Mouse (Mus musculus): ENCODE measurements at regions not wholly inside any gene's neighbourhood (a gene's known extent, or its start where the extent isn't known, plus 50 kb on each side); places are given as distances from the start of the nearest gene placed in this dataset.
"Not testable (repeated sequence)": the region's sequence is repeated elsewhere in the genome, so short reads cannot be mapped to it uniquely, and the experiment has no call there.

- DNase-seq (ENCODE audit: low spot score) = no peak
These were observed 396.9 kb downstream of the Med10 start for GRCm38 (mm10) chr13:70199087-70199486.

DNA sequence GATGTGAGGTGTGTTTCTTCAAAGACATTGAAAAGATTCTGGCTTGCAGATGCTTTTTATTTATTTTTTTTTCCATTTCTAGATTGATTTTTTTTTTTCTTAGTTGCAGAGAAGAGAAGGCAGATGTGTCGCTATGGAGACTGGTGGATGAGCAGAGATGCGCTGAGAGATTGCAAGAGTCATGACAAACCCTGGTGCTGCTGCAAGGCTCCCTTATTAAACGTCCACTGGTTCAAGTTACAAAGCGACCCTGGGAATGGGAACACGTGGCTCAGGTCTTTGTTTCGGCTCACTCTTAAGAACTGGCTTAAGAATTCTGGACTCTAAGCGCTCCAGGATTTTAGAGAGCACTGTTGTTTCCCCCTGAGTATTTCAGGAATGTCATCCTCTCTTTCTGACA, 403.1 kb downstream of the Med10 start:
- no peak for DNase-seq (ENCODE audit: low spot score)

- DNase-seq (ENCODE audit: low spot score) = no peak
These were observed 408.0 kb downstream of the Med10 start for GRCm38 (mm10) chr13:70210158-70210557.

- DNase-seq (ENCODE audit: low spot score) = no peak
These were observed 410.8 kb downstream of the Med10 start for GRCm38 (mm10) chr13:70213017-70213416.

- DNase-seq (ENCODE audit: low spot score) = no peak
These were observed 411.4 kb downstream of the Med10 start for GRCm38 (mm10) chr13:70213622-70214021.

DNA sequence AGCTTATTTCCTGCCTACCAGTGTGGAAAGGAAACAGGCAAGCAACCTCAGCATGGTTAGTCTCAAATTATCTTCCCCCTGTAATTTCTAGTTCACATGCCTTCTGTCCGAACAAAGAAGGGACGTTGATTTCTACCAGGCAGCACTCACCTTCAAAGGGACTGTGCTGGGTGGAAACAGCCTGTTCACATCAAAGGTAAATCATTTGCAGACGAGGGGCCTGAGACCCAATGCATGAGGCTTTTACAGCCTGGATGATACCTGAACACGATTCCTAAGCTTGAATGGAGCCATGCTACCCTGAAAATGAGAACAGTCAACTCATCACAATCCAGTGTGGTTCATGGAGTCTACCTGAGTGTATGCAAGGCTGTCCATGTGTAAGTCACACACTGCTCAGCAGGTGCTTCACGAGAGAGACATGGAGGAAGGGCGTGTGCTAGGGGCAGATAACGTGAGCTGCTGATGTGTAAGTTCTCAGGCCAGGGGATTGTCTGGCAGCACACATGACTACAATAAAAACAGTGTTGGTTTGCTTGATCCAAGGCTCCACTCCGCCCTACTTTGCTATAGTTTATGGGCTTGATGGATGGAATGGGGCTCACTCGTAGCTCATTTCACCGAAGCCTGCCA, 411.9 kb downstream of the Med10 start:
- no peak for DNase-seq (ENCODE audit: low spot score)

- DNase-seq (ENCODE audit: low spot score) = no peak
These were observed 413.9 kb downstream of the Med10 start for GRCm38 (mm10) chr13:70216134-70216533.

DNA sequence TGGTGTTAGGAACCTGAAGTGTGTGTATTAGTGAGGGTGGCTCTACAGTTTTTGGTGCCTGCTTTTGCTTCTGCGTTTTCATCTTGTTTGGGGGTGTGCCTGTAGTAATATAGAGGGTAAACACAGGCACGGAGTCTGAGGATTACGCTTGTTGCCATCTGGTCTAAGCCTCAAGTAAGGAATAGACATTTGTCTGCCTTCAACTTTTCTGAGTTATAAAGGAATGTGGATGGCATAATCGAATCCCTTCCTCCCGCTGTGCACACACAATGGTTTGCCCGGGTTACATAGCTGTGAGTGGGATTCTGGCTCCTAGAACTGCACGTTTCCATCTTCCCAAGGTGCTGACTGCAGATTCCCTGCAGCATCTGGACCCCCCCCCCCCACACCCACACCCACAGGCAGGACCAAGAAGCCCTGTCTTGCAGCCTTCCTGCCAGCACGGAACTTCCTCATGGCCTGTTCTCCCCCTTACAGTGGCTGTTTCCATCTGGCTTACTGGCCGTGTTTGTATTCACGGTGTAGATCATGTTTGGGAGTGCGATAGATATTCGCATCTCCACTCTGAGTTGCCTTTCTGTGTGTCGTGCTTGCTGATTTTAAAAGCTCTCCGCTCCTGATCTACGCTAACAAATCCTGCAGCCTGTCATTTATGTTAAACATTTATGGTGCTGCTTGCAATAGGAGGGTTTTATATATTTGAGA, 415.4 kb downstream of the Med10 start:
- DNase-seq (ENCODE audit: low spot score) = no peak

GRCm38 (mm10) chr13:70223485-70223884, 413.9 kb downstream of the Ice1 start:
- DNase-seq (ENCODE audit: low spot score) = no peak

GRCm38 (mm10) chr13:70227167-70227566, 410.3 kb downstream of the Ice1 start:
- DNase-seq (ENCODE audit: low spot score) = no peak

DNA sequence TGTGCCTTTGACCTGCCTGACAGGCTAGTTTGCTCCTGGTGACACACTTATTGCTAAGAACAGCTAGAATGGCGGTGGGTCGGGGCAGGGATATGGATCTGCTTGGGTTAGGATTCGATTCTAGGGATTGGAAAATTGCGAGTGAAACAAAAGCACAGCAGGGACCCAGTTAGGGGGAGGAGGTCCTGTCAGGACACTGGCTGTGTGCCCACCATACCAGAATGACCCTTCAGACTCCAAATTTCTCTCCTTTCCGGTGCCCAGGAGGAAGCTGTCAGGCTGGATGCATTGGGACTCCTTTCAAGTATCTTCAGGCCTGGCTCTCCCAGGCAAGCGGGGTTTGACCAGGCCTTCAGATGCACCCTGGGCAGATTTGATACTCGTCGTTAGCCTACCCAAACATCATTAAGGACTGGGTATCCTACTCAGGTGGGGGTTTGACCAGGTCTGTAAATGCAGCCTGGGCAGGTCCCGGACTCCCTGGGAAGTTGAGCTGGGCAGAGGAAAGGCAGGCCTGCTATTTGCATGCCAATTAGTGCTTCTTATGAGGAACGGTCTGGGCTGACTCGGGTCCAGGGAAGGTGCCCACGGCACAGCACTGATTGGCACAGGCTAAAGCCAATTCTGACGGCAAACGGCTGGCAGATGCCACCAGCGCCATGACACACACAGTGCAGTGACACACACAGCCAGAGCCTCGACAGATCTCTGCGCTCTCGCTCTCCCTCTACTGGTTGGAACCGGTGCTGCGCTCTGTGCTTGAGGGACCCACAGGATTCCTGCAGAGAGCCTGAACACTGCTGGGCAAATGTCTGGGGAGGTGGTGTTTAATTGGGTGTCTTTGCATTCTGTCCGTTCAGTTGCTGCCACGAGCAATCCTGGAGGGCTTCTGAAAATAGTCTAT, 403.3 kb downstream of the Ice1 start:
- DNase-seq (ENCODE audit: low spot score) = peak; percentile 47

DNA sequence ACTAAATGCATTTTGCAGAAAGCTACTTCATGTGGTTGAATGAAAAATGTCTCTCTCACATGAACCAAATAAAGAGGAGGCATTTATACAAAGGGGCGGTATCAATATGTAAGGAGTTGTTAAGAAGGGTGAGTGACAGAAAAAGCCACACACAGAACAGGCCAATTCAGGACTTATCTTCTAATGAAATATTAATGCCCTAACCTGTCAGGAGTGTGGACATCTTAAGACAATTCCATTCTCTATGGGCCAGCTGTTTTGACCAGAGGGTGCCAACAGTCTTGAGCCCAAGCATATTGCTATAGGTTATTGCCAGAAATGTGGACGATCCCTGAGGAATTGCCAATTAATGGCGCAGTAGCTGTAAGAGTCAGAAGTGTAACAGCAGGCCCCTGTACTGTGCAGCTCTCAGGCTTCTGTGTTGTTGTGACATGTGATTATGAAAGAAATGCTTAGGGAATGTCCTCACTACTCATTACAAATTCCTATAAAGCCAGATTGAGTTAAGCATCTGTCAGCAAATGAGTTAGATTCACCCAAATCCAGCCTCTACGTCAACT, 393.8 kb downstream of the Ice1 start:
- no peak for DNase-seq (ENCODE audit: low spot score)

GRCm38 (mm10) chr13:70260003-70260496, 377.4 kb downstream of the Ice1 start:
- no peak for DNase-seq (ENCODE audit: low spot score)

GRCm38 (mm10) chr13:70263654-70264053, 373.8 kb downstream of the Ice1 start:
- no peak for DNase-seq (ENCODE audit: low spot score)

- DNase-seq (ENCODE audit: low spot score) = not testable (repeated sequence)
These were observed 360.5 kb downstream of the Ice1 start for GRCm38 (mm10) chr13:70276884-70277378.

DNA sequence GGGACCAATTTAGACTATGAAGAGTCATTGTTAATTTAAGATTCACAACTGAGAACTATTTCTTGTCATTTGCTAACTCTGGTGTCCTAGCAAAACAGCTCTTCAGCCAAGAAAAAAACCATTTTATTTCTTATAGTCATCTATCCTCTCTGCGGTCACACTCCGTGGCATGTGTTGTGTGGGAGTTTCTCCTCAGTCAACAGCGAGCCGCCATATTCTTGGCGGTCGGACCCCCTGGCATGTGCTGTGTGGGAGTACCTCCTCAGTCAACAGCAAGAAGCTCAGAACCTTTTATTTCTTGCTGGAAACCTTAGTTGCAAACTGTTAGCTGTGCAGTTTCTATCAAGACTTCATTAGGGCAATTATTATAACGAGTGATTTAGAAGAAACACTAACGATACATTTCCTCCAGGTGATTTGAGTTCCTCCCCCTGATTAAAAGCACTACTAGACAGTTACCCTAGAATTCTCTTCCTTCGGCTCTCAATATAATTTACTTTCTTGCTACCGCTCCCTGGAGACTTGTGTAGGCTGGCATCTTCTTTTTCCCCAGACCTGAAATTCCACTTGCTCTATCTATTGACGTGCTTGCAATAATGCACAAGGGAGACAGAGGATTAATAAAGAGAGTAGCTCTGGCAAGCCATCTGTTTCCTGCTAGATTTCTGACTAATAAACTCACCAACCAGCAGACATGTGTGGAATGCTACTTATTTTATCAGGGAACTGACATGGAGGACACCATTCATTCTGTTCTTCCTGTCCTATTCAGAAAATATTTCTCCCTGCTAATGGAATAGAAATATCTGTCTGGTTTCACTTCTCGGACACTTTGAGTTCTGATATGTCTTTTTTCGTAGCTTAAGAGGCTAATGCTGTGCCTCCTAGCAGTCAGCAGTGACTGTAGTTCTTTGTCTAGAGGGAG, 359.5 kb downstream of the Ice1 start:
- DNase-seq (ENCODE audit: low spot score) = no peak

GRCm38 (mm10) chr13:70281051-70281847, 356.2 kb downstream of the Ice1 start:
- DNase-seq (ENCODE audit: low spot score) = no peak

GRCm38 (mm10) chr13:70282731-70283130, 354.7 kb downstream of the Ice1 start:
- no peak for DNase-seq (ENCODE audit: low spot score)

DNA sequence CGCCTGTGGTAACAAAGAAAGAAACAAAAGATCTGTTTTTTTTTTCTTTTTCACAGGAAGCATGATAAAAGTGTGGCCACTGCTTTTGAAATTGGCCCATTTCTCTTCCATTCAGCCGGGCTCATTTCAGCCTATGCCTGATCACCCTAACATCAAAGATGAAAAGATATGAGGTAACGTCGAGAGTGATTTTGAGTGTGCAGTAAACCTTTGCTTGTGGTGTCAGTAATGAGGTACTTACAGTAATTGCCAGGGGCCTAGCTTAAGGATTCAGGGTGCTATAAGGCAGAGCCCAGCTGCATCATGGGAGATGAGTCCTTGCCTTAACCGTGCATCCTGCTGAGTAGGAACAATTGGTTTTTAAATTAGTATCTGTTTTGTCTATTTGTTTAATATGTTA, 354.2 kb downstream of the Ice1 start:
- DNase-seq (ENCODE audit: low spot score) = no peak

GRCm38 (mm10) chr13:70292713-70293112, 344.7 kb downstream of the Ice1 start:
- no peak for DNase-seq (ENCODE audit: low spot score)
